Mouse (Mus musculus) ES-Bruce4 (cell line): ENCODE data around the gene Plcd3.

ENCODE experiments used
- CTCF ChIP-seq: IDR thresholded peaks from one replicate; pipeline ENCODE4 v1.8.1; 2011; ENCODE audit warnings: low read depth, low read length
- POLR2A ChIP-seq: IDR thresholded peaks from one replicate; pipeline ENCODE4 v1.8.1; 2011; ENCODE audit warnings: low read length; ENCODE audit not compliant: insufficient read depth

GRCm38 (mm10) chr11:103113771-103114170 is 12.3 kb upstream of the Plcd3 start:
- TF ChIP-seq CTCF (no peak), POLR2A (no peak)
